Mouse (Mus musculus): ENCODE data around the gene H2-T3.

DNA sequence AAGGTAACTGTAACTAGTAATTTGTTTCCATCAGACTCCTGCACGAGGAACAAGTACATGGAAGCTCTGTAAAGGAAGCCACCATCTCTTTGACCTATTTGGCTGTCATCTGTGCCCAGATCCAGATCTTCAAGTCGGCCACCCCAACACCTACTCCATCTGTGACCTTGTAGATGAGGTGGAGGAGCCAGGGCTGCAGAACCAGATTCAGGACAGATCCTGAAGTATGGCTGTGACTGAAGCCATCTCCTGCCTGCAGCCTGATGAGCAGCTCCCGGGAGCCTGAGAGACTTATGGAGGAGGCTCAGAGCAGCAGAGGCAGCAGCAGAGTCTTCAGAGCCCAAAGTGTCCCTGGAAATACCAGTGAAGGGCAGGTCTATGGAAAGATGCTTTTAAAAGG lies 34.4 kb upstream of the H2-T3 start:
- TF ChIP-seq CTCF (IDR thresholded peaks at IDR 0.05; ENCODE audit: low read depth, low read length) (no peak), TAL1 (conservative IDR thresholded peaks at IDR 0.05; ENCODE audit: low read depth, low read length) (no peak), GATA1 (IDR thresholded peaks at IDR 0.05; ENCODE audit: borderline replicate concordance, low read length) (no peak), POLR2AphosphoS5 (IDR thresholded peaks at IDR 0.05; ENCODE audit: insufficient replicate concordance, low read depth, low read length) (no peak)
